26 mouse cellular contexts compared by ENCODE assay signal in the genomic region with DNA sequence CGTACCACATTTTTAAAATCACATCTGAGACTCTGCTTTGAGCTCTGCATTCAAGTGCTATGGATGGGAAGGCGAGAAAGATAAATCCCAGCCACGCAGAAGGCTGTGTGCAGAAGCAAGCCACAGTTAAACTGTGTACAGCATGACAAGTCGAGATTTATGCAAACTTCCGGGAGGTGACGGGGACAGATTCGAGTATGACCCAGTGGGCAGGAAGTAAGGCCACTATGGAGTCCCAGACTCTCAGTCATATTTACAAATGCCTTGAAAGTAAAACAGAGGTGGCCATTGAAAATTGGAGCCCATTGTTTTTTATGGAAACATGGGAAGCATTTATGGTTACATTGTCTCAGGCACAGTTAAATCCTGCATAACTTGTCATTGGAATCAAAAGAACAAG. TPM values are rescaled to one million over a fixed set of nuclear protein-coding genes. Genes with fewer than 3 reads are reported as not detected.
DNase-seq lines count a peak whose midpoint lies in the region; ATAC-seq and TF ChIP-seq lines count a peak whose summit lies in the region.
"Had no signal": no experiment of that assay in that cellular context is flagged by ENCODE, and none has a peak within 500 bp of the region (broad histone marks: within the 10 kb centered on the region; RNA-seq: fewer than 3 reads in every experiment).

No protein-coding gene starts in this region.

- DNase-seq in lung, adult 2 months = no peak
- peak; percentile 8 to 23 for DNase-seq in kidney, postnatal 4 days
- DNase-seq in stomach, postnatal 0 days (ENCODE audit: low spot score) = no peak
- no peak for DNase-seq in right cerebral cortex, adult 18-20 months
- DNase-seq in frontal cortex, postnatal 10 days (ENCODE audit: low spot score in 2 of 2) = no peak
- DNase-seq: adrenal gland, adult 2 months; cerebellum, adult 8-10 months; heart, adult 11 months; heart, postnatal 36 days; liver, postnatal 0 days; thymus, adult 2 months had no signal

- no peak for TF ChIP-seq EP300 in stomach, postnatal 0 days (optimal IDR thresholded peaks at IDR 0.05)

- no peaks in the 10 kb centered on the region for H3K36me3 ChIP-seq in lung, embryonic 16.5 days (ENCODE audit: control insufficient read depth, insufficient read depth, low read length)
- H3K36me3 ChIP-seq in kidney, embryonic 15.5 days = no peaks in the 10 kb centered on the region
- H3K36me3 ChIP-seq in stomach, postnatal 0 days (ENCODE audit: control insufficient read depth, insufficient read depth, low read length) = no peaks in the 10 kb centered on the region
- H3K36me3 ChIP-seq: forebrain, embryonic 12.5 days; hindbrain, embryonic 15.5 days; intestine, embryonic 15.5 days; limb, embryonic 10.5 days; midbrain, embryonic 10.5 days; neural tube, embryonic 12.5 days; stomach, embryonic 15.5 days had no signal

- H3K27ac ChIP-seq in lung, embryonic 16.5 days (ENCODE audit: low read length) = no peak overlapping the region
- H3K27ac ChIP-seq in kidney, embryonic 15.5 days = peak overlapping the region; percentile 45; the same call in 1 of the 2 replicates
- H3K27ac ChIP-seq in stomach, postnatal 0 days (replicated peaks) = no peak overlapping the region
- H3K27ac ChIP-seq: forebrain, embryonic 12.5 days; hindbrain, embryonic 15.5 days; intestine, embryonic 15.5 days; layer of hippocampus, adult 2 months; left cerebral cortex, adult 2 months; limb, embryonic 10.5 days; midbrain, embryonic 10.5 days; neural tube, embryonic 12.5 days; stomach, embryonic 15.5 days had no signal

- H3K27me3 ChIP-seq in lung, embryonic 16.5 days (ENCODE audit: control insufficient read depth, insufficient read depth, low read depth, low read length) = no peaks in the 10 kb centered on the region
- no peaks in the 10 kb centered on the region for H3K27me3 ChIP-seq in kidney, embryonic 15.5 days
- H3K27me3 ChIP-seq in stomach, postnatal 0 days (ENCODE audit: control insufficient read depth, insufficient read depth, low read length) = no peaks in the 10 kb centered on the region
- H3K27me3 ChIP-seq: forebrain, embryonic 12.5 days; hindbrain, embryonic 15.5 days; intestine, embryonic 15.5 days; neural tube, embryonic 12.5 days; stomach, embryonic 15.5 days had no signal

- no peak for TF ChIP-seq CTCF in lung, adult 2 months (IDR thresholded peaks at IDR 0.05; ENCODE audit: insufficient read depth, low read length)
- TF ChIP-seq CTCF in stomach, postnatal 0 days (IDR thresholded peaks at IDR 0.05; ENCODE audit: low read depth) = no peak

- no peaks in the 10 kb centered on the region for H3K9me3 ChIP-seq in lung, embryonic 16.5 days (ENCODE audit: control insufficient read depth, low read length)
- H3K9me3 ChIP-seq in kidney, embryonic 15.5 days (replicated peaks) = no peaks in the 10 kb centered on the region
- H3K9me3 ChIP-seq in stomach, postnatal 0 days (ENCODE audit: control insufficient read depth, low read length) = no peaks in the 10 kb centered on the region
- H3K9me3 ChIP-seq: forebrain, embryonic 12.5 days; hindbrain, embryonic 15.5 days; intestine, embryonic 15.5 days; limb, embryonic 10.5 days; midbrain, embryonic 10.5 days; neural tube, embryonic 12.5 days; stomach, embryonic 15.5 days had no signal

- no peak overlapping the region for H3K4me2 ChIP-seq in lung, embryonic 16.5 days (ENCODE audit: low read depth, low read length)
- H3K4me2 ChIP-seq in kidney, embryonic 15.5 days = no peak overlapping the region
- H3K4me2 ChIP-seq in stomach, postnatal 0 days (replicated peaks; ENCODE audit: low read depth) = no peak overlapping the region
- H3K4me2 ChIP-seq: forebrain, embryonic 12.5 days; hindbrain, embryonic 15.5 days; intestine, embryonic 15.5 days; neural tube, embryonic 12.5 days; stomach, embryonic 15.5 days had no signal

- TF ChIP-seq POLR2A in lung, adult 2 months (IDR thresholded peaks at IDR 0.05; ENCODE audit: borderline replicate concordance, extremely low read depth, low read depth, low read length) = no peak

- peak; percentile 83 for ATAC-seq in lung, embryonic 16.5 days (ENCODE audit: low read depth)
- peak; percentile 78; the same call in 1 of the 2 replicates for ATAC-seq in kidney, embryonic 15.5 days (replicated peaks; ENCODE audit: low FRiP score)
- peak; percentile 79; the same call in 1 of the 2 replicates for ATAC-seq in stomach, postnatal 0 days (ENCODE audit: low FRiP score, low TSS enrichment)
- ATAC-seq: intestine, embryonic 15.5 days; liver, postnatal 0 days had no signal

- WGBS in lung, embryonic 16.5 days = 15% methylated on average over 7 of the region's 7 CpGs
- WGBS in lung, adult 2 months = 29% methylated on average over 7 of the region's 7 CpGs
- 48% methylated on average over 7 of the region's 7 CpGs for WGBS in kidney, embryonic 15.5 days
- WGBS in stomach, postnatal 0 days = 53% methylated on average over 7 of the region's 7 CpGs

- peaks cover 5% of the 10 kb centered on the region; the same call in 1 of the 2 replicates for H3K4me1 ChIP-seq in lung, embryonic 16.5 days (replicated peaks; ENCODE audit: control insufficient read depth, insufficient read depth, low read length)
- peaks cover 5% of the 10 kb centered on the region for H3K4me1 ChIP-seq in lung, adult 2 months (ENCODE audit: control insufficient read depth, insufficient read depth, low read length)
- H3K4me1 ChIP-seq in kidney, embryonic 15.5 days = no peaks in the 10 kb centered on the region
- H3K4me1 ChIP-seq in stomach, postnatal 0 days (replicated peaks; ENCODE audit: control insufficient read depth, insufficient read depth) = no peaks in the 10 kb centered on the region
- H3K4me1 ChIP-seq: intestine, embryonic 15.5 days; limb, embryonic 10.5 days; neural tube, embryonic 12.5 days; stomach, embryonic 15.5 days had no signal

- no peak overlapping the region for H3K4me3 ChIP-seq in lung, embryonic 16.5 days (ENCODE audit: low read length)
- no peak overlapping the region for H3K4me3 ChIP-seq in lung, adult 2 months (replicated peaks; ENCODE audit: extremely low read depth, low read depth, low read length)
- no peak overlapping the region for H3K4me3 ChIP-seq in kidney, embryonic 15.5 days (replicated peaks)
- H3K4me3 ChIP-seq in stomach, postnatal 0 days (ENCODE audit: low read depth, low read length) = no peak overlapping the region
- H3K4me3 ChIP-seq: forebrain, embryonic 12.5 days; hindbrain, embryonic 15.5 days; intestine, embryonic 15.5 days; layer of hippocampus, adult 2 months; left cerebral cortex, adult 2 months; limb, embryonic 10.5 days; midbrain, embryonic 10.5 days; neural tube, embryonic 12.5 days; stomach, embryonic 15.5 days had no signal

- no peak overlapping the region for H3K9ac ChIP-seq in lung, embryonic 16.5 days (ENCODE audit: low read length)
- H3K9ac ChIP-seq in kidney, embryonic 15.5 days = no peak overlapping the region
- no peak overlapping the region for H3K9ac ChIP-seq in stomach, postnatal 0 days (ENCODE audit: low read length)
- H3K9ac ChIP-seq: forebrain, embryonic 12.5 days; hindbrain, embryonic 15.5 days; intestine, embryonic 15.5 days; liver, postnatal 0 days; neural tube, embryonic 12.5 days; stomach, embryonic 15.5 days had no signal

RNA-seq across cellular contexts. Expression of a gene that starts 58.1 kb away (rescaled TPM):
- 0.25 TPM in 1 of 2 replicates, not detected in the other for polyA plus RNA-seq in lung, embryonic 16.5 days (2015; fragmentation: Nextera tagmentation; extraction: Ambion mirVana)
- polyA plus RNA-seq in lung, adult 2 months (2012; rRNA removed) = not detected in 2 replicates
- polyA plus RNA-seq in kidney, embryonic 15.5 days (2015; fragmentation: Nextera tagmentation; extraction: Ambion mirVana) = 0.14 and 0.31 TPM in 2 replicates
- 0.04 TPM in 1 of 2 replicates, not detected in the other for polyA plus RNA-seq in stomach, postnatal 0 days (2015; fragmentation: Nextera tagmentation; extraction: Ambion mirVana)
- polyA plus RNA-seq: adrenal gland, adult 2 months; C2C12; cortical plate, adult 2 months; heart, embryonic 14.5 days; intestine, embryonic 15.5 days; limb, embryonic 10.5 days; liver, adult 2 months; liver, postnatal 0 days; stomach, embryonic 15.5 days; thymus, adult 2 months had no signal

Comparison
In these comparisons a context has a peak if more than half of its experiments do, and no peak if none do; other contexts are left out.
1. DNase-seq: peak in kidney, postnatal 4 days (2 of 2); none in lung, adult 2 months (single experiment), stomach, postnatal 0 days (single experiment), right cerebral cortex, adult 18-20 months (single experiment) and frontal cortex, postnatal 10 days (0 of 2).
2. Peak in every context shown above with its lines, with median percentiles within 50 percentile points of each other: ATAC-seq.